Mouse (Mus musculus) embryonic fibroblast, embryonic 13.5 days (primary cell): ENCODE measurements around the gene Gm3417. TPM values are rescaled to one million over a fixed set of nuclear protein-coding genes. Genes with fewer than 3 reads are reported as not detected.
A peak's percentile ranks its signal among the peaks of the same experiment; 100 is the strongest.
"Not testable (repeated sequence)": the region's sequence is repeated elsewhere in the genome, so short reads cannot be mapped to it uniquely, and the experiment has no call there.

Experiments
- H3K27ac ChIP-seq: 2 replicates; pipeline ENCODE4 v1.5.1; 2012; ENCODE audit warnings: low read length, control low read depth, inconsistent platforms; ENCODE audit not compliant: insufficient read depth
- H3K4me1 ChIP-seq: 2 replicates; pipeline ENCODE4 v1.6.1; 2011; ENCODE audit warnings: low read length; ENCODE audit not compliant: control insufficient read depth, insufficient read depth
- H3K4me3 ChIP-seq: 2 replicates; pipeline ENCODE4 v1.5.1; 2011; ENCODE audit warnings: mild to moderate bottlenecking, control low read depth, low read length; ENCODE audit not compliant: insufficient read depth
- CTCF ChIP-seq: IDR thresholded peaks from 2 replicates; pipeline ENCODE4 v1.5.1; 2011; ENCODE audit warnings: mild to moderate bottlenecking, control low read depth, low read length, moderate library complexity, borderline replicate concordance; ENCODE audit not compliant: insufficient read depth
- POLR2A ChIP-seq: IDR thresholded peaks from 2 replicates; pipeline ENCODE4 v1.6.1; 2011; ENCODE audit warnings: low read depth, mild to moderate bottlenecking, control low read depth, low read length, moderate library complexity
- polyA plus RNA-seq: library from polyadenylated mRNA; stranded (reverse); fragments of >200 nt; gene quantifications from 2 replicates; pipeline ENCODE4 v1.2.4, GENCODE M21; 2011; ENCODE audit warnings: low read depth; ENCODE audit not compliant: missing spikeins, insufficient read length

Gene Gm3417
- polyA plus RNA-seq, 1 experiment, result not detected

DNA sequence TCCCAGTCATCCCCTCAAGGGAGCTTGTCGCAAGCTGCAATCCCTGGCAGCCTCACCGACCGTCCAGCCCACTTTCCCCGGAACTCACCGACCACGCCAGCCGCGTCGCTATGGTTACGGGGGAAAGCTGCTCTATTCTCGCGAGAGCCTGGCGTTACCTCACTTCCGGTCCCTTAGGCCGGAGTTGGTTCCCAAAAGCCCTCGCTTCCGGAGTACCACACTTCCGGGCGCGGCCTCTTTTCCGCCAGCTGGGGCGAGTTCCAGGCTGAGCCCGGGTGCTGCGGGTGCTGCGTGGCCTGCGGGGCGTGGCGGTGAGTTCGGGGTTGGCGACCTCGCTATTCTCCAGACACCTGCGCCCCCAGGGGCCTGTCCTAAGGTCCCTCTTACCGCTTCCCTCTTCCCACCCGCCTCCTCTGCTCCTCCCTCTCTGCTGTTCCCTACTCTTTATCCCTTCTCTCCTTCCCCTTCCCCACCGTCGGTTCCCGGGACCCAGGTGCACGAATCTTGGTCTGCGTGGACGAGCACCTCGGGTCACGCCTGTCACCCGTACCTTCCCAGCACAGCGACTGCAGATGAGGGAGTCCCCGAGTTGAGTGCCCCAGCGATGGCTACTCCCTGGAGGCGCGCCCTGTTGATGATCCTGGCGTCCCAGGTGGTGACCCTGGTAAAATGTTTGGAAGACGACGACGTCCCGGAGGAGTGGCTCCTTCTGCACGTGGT lies 35.4 kb downstream of the Gm3417 start, which contains the start of the genes Wdr27 and 1600012H06Rik:
Gene Wdr27, minus strand, starts transcription at position 150 of the 720 bp plus-strand sequence.
Gene 1600012H06Rik, plus strand, starts transcription at position 176 of the 720 bp plus-strand sequence.
- Histone ChIP-seq H3K4me1 (0 out of 2 replicates have a peak, but pooled peaks cover 2% of the 10 kb centered on the region), H3K27ac (peak within 1 kb of the TSS; percentile 21; the same call in 1 of the 2 replicates), H3K4me3 (peak within 1 kb of the TSS; percentile 79)
- TF ChIP-seq CTCF (no peak), POLR2A (peak; percentile 78)

DNA sequence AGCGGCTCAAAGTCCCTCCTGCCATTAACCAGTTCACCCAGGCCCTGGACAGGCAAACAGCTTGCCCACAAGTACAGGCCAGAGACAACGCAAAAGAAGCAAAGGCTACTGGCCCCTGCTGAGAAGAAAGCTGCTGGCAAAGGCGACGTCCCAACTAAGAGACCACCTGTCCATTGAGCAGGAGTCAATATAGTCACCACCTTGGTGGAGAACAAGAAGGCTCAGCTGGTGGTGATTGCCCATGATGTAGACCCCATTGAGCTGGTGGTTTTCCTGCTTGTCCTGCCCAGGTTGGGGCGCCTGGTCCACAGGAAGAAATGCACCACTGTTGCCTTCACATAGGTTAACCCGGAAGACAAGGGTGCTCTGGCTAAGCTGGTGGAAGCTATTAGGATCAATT lies 36.4 kb downstream of the Gm3417 start:
- not testable (repeated sequence) for H3K4me3 ChIP-seq, H3K27ac ChIP-seq, H3K4me1 ChIP-seq

DNA sequence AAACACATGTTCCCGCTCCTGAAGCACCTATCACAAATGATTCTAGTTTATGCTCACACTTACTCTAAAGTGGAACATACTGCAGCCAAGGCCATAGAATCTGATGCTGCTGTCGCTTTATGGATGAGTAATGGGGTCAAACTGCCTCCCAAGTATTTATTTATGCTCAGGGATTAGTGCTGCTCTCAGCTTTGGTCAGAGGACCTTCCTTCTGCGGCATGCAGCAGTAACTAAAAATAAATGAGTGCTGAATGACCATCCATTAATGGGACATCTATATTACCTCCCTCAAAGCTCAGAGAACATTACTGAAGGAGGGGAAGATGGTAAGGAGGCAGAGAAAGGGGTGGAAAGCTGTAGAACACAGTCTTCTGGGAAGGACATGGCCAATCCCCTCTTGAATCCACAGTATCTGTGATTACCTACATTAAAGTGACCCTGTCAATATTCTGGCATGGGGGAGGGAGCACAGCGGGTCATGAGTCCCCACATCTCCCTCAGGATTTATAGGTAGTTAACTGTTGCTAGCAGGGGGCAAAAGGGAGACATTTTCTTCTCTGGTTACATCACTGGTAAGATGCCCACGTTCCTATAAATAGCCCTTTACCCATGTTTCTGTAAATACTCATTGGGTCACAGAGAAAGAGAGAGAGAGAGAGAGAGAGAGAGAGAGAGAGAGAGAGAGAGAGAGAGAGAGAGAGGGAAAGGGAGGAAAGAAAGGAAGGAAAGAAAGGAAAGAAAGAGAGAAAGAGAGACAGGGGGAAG lies 42.6 kb downstream of the Gm3417 start:
- no peaks in the 10 kb centered on the region for H3K4me1 ChIP-seq
- H3K27ac ChIP-seq, result no peak overlapping the region
- H3K4me3 ChIP-seq, result no peak overlapping the region
- TF ChIP-seq POLR2A, result no peak
- no peak for TF ChIP-seq CTCF

DNA sequence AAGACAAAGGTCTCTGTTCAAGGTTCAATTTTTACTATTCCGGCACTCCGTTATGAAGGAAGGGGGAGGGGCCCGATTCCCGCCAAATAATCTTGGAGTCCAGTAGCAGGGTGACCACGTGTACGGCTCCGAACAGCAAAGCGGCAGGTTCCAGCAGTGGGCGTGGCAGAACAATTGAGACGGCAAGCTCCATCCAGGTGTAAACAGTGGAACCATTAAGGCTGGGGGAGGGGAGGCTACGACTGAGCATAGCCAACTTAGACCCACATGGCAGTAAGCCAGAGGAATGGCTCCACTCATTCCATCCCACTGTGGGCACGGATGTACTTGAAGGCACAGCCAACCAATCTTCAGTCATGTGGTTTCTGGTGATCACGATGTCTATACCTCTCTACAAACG lies 43.3 kb downstream of the Gm3417 start:
- not testable (repeated sequence) for H3K27ac ChIP-seq, H3K4me1 ChIP-seq, H3K4me3 ChIP-seq

DNA sequence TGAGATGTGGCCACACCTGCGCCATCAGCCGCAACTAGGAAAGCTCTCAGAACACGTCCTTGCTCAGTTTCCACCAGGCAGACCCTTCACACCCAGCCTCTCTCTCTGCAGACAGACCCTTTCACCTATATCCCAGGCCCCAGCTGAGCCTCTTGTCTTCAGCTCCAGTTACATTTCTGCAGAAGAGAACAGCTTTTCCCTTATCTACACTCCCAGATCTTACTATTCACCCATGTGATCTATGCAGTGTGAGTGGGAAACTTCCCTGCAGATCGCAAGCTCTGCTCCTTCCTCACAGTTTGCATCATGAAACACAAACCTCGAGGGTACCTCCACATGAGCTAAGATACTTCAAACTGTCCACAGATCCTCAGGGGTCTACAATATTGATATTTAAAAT lies 47.1 kb downstream of the Gm3417 start:
- no peaks in the 10 kb centered on the region for H3K4me1 ChIP-seq
- H3K4me3 ChIP-seq, result no peak overlapping the region
- TF ChIP-seq POLR2A (no peak), CTCF (no peak)
- no peak overlapping the region for H3K27ac ChIP-seq

DNA sequence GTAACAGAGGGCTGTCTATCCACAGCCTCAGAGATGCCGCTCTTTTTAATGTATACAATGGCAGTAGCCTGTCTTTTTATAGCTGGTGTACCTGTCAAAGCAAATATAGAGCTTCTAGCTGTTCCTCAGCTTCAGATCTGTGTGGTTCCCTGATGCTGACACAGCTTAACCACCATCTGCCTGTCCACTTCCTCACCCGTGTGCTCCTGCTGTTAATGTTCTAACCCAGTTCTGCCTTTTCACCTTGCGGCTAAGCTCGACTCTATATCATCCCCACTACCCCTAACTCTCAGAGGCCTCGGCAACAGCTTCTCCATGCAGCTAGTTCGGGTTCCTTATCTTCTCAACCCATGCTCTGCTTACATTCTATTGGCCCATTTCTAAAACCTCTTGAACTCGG lies 47.9 kb downstream of the Gm3417 start:
- Histone ChIP-seq H3K4me1 (no peaks in the 10 kb centered on the region), H3K4me3 (no peak overlapping the region), H3K27ac (no peak overlapping the region)
- no peak for TF ChIP-seq CTCF
- no peak for TF ChIP-seq POLR2A

DNA sequence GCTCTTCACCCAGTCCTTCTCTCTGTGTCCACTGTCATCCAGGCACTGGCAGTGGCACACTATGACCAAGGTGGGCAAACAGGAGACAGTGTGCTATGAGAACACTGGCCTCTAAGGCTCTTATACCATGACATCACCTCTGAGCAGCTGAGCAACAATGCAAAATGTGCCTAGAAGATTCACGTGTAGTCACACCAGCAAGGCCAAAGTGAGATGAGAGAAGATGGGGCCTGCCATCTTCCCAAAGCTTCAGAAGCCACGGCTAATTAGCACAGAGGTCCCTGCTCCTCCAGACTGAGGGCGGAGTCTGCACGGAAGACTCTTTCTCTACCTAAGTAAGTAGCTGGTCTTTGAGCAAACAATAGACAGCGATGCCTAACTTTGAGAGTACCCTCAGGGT lies 50.0 kb downstream of the Gm3417 start:
- no peak for TF ChIP-seq POLR2A
- no peak for TF ChIP-seq CTCF
- Histone ChIP-seq H3K4me1 (no peaks in the 10 kb centered on the region), H3K4me3 (no peak overlapping the region), H3K27ac (no peak overlapping the region)

DNA sequence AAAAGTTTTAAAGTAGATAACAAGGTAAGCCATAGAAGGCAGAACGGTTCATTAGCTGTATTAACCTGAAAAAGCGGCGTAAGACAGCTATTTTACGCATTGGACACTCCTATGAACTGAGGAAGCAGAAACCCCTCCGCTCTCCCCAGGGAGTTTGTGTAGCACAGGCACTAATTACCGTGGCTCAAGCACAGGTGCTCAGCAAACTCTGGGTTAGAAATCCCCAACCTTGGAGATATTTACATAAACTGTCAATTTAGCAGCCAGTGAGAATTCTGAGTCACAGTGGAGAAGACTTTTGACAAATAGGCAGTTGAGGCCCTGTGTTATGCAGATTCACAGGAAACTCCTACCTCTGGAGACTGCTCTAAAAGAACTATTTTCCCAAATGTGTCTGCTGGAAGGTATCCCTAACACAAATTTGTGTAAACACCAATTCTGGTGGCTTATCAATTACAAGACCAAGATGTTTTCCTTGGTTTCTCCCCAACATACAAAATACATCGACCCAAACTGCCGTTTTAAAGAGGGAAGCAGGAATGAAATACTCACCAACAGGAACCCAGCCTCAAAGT lies 50.9 kb downstream of the Gm3417 start:
- TF ChIP-seq POLR2A (no peak), CTCF (no peak)
- Histone ChIP-seq H3K4me3 (no peak overlapping the region), H3K4me1 (no peaks in the 10 kb centered on the region), H3K27ac (no peak overlapping the region)

DNA sequence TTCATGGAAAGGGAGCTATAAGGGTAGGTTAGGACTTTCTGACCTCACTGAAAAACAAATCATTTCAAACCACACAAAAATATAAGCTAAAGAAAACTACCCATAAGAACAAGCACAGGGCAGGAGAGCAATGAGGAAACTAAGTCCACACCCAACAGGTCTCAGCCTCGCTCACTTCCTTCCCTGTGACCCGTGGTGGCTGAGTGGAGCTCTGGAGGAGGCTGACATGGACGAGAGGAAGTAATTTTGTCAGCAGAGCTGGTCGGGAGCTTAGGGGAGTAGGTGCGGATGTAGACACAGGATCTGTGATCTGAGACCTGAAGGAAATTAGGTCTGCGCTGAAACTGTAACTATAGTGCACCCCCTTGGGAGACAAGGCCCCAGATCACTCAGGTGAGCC lies 57.0 kb downstream of the Gm3417 start:
- no peak overlapping the region for H3K4me3 ChIP-seq

DNA sequence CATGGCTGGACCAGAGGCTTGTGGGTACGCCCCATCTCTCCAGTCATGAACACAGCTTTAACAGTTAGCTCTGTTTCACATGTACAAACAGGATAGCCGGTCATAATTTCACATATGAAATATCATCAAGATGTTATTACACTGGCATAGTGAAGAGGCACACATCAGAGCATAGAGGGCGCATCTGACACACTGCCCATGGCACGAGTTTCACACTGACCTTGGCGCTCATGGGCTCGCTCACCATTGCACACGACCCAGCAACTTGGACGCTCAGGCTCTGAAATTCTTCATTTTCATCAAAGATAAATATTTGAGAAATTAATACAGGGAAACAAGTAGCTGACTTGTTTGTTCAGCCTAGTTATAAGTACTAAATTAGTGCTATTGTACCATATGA lies 60.7 kb downstream of the Gm3417 start:
- H3K27ac ChIP-seq, result no peak overlapping the region
- no peak overlapping the region for H3K4me3 ChIP-seq
- no peak for TF ChIP-seq POLR2A
- TF ChIP-seq CTCF, result no peak
- H3K4me1 ChIP-seq, result no peaks in the 10 kb centered on the region

More for the DNA sequence above, 57.0 kb downstream of the Gm3417 start:
- Histone ChIP-seq H3K4me1 (no peaks in the 10 kb centered on the region), H3K27ac (no peak overlapping the region)
- TF ChIP-seq CTCF, result no peak
- TF ChIP-seq POLR2A, result no peak
